Mouse (Mus musculus) heart, embryonic 16.5 days (tissue): ENCODE measurements around the gene Larp1. TPM values are rescaled to one million over a fixed set of nuclear protein-coding genes. Genes with fewer than 3 reads are reported as not detected.
A peak's percentile ranks its signal among the peaks of the same experiment; 100 is the strongest.

Experiments
- ATAC-seq: fragments of 200-750 bp; cut with Nextera tagmentation; replicated peaks from 2 replicates; pipeline ENCODE4 v1.8.0; 2017; ENCODE audit warnings: moderate number of reproducible peaks; ENCODE audit not compliant: insufficient read depth, low FRiP score; ENCODE audit errors: extremely low read depth
- H3K27ac ChIP-seq: fragments of 300-500 bp; sonication (generic); 2 replicates; pipeline ENCODE4 v1.5.1; 2014; ENCODE audit warnings: mild to moderate bottlenecking, low read length, control low read depth, moderate library complexity
- H3K27me3 ChIP-seq: fragments of 300-500 bp; sonication (generic); 2 replicates; pipeline ENCODE4 v1.6.1; 2014; ENCODE audit warnings: low read length, mixed read lengths; ENCODE audit not compliant: control insufficient read depth, insufficient read depth
- H3K36me3 ChIP-seq: fragments of 300-500 bp; sonication (generic); 2 replicates; pipeline ENCODE4 v1.6.1; 2014; ENCODE audit not compliant: control insufficient read depth, insufficient read depth
- H3K4me1 ChIP-seq: fragments of 300-500 bp; sonication (generic); 2 replicates; pipeline ENCODE4 v1.6.1; 2014; ENCODE audit warnings: low read length, mixed read lengths; ENCODE audit not compliant: control insufficient read depth, insufficient read depth
- H3K4me2 ChIP-seq: fragments of 300-500 bp; sonication (generic); 2 replicates; pipeline ENCODE4 v1.6.1; 2014; ENCODE audit warnings: low read depth, mild to moderate bottlenecking, control low read depth, low read length
- H3K4me3 ChIP-seq: fragments of 300-500 bp; sonication (generic); 2 replicates; pipeline ENCODE4 v1.5.1; 2014; ENCODE audit warnings: mild to moderate bottlenecking, control low read depth, low read length
- H3K9ac ChIP-seq: fragments of 300-500 bp; sonication (generic); 2 replicates; pipeline ENCODE4 v1.6.1; 2014; ENCODE audit warnings: low read length, control low read depth
- H3K9me3 ChIP-seq: fragments of 300-500 bp; sonication (generic); replicated peaks from 2 replicates; pipeline ENCODE4 v1.6.1; 2016; ENCODE audit warnings: low read length; ENCODE audit not compliant: control insufficient read depth
- WGBS: fragments of 180-500 bp; shearing (Covaris S2); extraction: QIAGEN DNeasy Blood & Tissue Kit; methylation state at CpG from one replicate; pipeline ENCODE4 v1.1.7; 2014; 5-methylcytosine and 5-hydroxymethylcytosine counted together
- polyA plus RNA-seq: library from polyadenylated mRNA; unstranded; fragments of >200 nt; fragmentation: Nextera tagmentation; extraction: Ambion mirVana; gene quantifications from 2 replicates; pipeline ENCODE4 v1.2.1, GENCODE M21; 2015

Larp1 gene
- polyA plus RNA-seq, 1 experiment from 2014 or later = 12.1 TPM

GRCm38 (mm10) chr11:58102581-58103343 is 93.9 kb downstream of the Larp1 start:
- peak overlapping the region; percentile 80 for H3K27ac ChIP-seq
- H3K9ac ChIP-seq = peak overlapping the region; percentile 69; the same call in 1 of the 2 replicates
- H3K4me2 ChIP-seq = peak overlapping the region; percentile 54
- 77% methylated on average over 9 of the region's 9 CpGs for WGBS
- peaks cover 17% of the 10 kb centered on the region for H3K4me1 ChIP-seq
- peak; percentile 6; the same call in 1 of the 2 replicates for ATAC-seq
- no peak overlapping the region for H3K4me3 ChIP-seq
- no peaks in the 10 kb centered on the region for H3K36me3 ChIP-seq
- no peaks in the 10 kb centered on the region for H3K9me3 ChIP-seq
- no peaks in the 10 kb centered on the region for H3K27me3 ChIP-seq

GRCm38 (mm10) chr11:58103344-58103653 is 94.4 kb downstream of the Larp1 start:
- no peaks in the 10 kb centered on the region for H3K36me3 ChIP-seq
- peak overlapping the region; percentile 54 for H3K4me2 ChIP-seq
- peak overlapping the region; percentile 80 for H3K27ac ChIP-seq
- no peaks in the 10 kb centered on the region for H3K9me3 ChIP-seq
- H3K4me3 ChIP-seq = peak overlapping the region; percentile 39
- H3K4me1 ChIP-seq = peaks cover 16% of the 10 kb centered on the region
- 58% methylated on average over 13 of the region's 13 CpGs for WGBS
- peak; percentile 11 for ATAC-seq
- peak overlapping the region; percentile 69 for H3K9ac ChIP-seq
- no peaks in the 10 kb centered on the region for H3K27me3 ChIP-seq

GRCm38 (mm10) chr11:58103697-58104306 is 94.9 kb downstream of the Larp1 start, which contains the start of gene Cnot8:
Gene Cnot8, plus strand, starts transcription at chr11:58104153.
- peak within 1 kb of the TSS; percentile 91 for H3K9ac ChIP-seq
- peak within 1 kb of the TSS; percentile 77 for H3K4me3 ChIP-seq
- peak within 1 kb of the TSS; percentile 84 for H3K27ac ChIP-seq
- peak; percentile 97 for ATAC-seq
- H3K36me3 ChIP-seq = no peaks in the 10 kb centered on the region
- WGBS = under 1% methylated on average over 55 of the region's 55 CpGs
- H3K4me2 ChIP-seq = peak within 1 kb of the TSS; percentile 66
- no peaks in the 10 kb centered on the region for H3K27me3 ChIP-seq
- no peaks in the 10 kb centered on the region for H3K9me3 ChIP-seq
- peaks cover 16% of the 10 kb centered on the region for H3K4me1 ChIP-seq

- WGBS = under 1% methylated on average over 24 of the region's 24 CpGs
- peak overlapping the region; percentile 77 for H3K4me3 ChIP-seq
- ATAC-seq = peak; percentile 16
- H3K27me3 ChIP-seq = no peaks in the 10 kb centered on the region
- H3K4me2 ChIP-seq = peak overlapping the region; percentile 66
- peak overlapping the region; percentile 84 for H3K27ac ChIP-seq
- H3K9me3 ChIP-seq = no peaks in the 10 kb centered on the region
- peaks cover 16% of the 10 kb centered on the region for H3K4me1 ChIP-seq
- no peaks in the 10 kb centered on the region for H3K36me3 ChIP-seq
- peak overlapping the region; percentile 91 for H3K9ac ChIP-seq
These were observed 95.5 kb downstream of the Larp1 start for GRCm38 (mm10) chr11:58104351-58104791.

- Histone ChIP-seq H3K4me1 (peaks cover 16% of the 10 kb centered on the region), H3K36me3 (peaks cover 20% of the 10 kb centered on the region), H3K4me3 (no peak overlapping the region), H3K27me3 (no peaks in the 10 kb centered on the region), H3K9me3 (no peaks in the 10 kb centered on the region), H3K27ac (no peak overlapping the region), H3K4me2 (no peak overlapping the region), H3K9ac (no peak overlapping the region)
- WGBS = 57% methylated on average over 3 of the region's 3 CpGs
- ATAC-seq = no peak
These were observed 98.1 kb downstream of the Larp1 start for GRCm38 (mm10) chr11:58107009-58107408.

GRCm38 (mm10) chr11:58107664-58108337 is 98.9 kb downstream of the Larp1 start:
- H3K27ac ChIP-seq = no peak overlapping the region
- no peaks in the 10 kb centered on the region for H3K27me3 ChIP-seq
- WGBS = 91% methylated on average over 4 of the region's 4 CpGs
- no peak overlapping the region for H3K4me3 ChIP-seq
- peaks cover 16% of the 10 kb centered on the region for H3K4me1 ChIP-seq
- ATAC-seq = no peak
- peaks cover 22% of the 10 kb centered on the region for H3K36me3 ChIP-seq
- H3K4me2 ChIP-seq = no peak overlapping the region
- H3K9ac ChIP-seq = no peak overlapping the region
- H3K9me3 ChIP-seq = no peaks in the 10 kb centered on the region

Other genes starting within 250 kb of the Larp1 start
- gene Sap30l, start 207.4 kb upstream of the Larp1 start, polyA plus RNA-seq = 5.7 and 7.6 TPM in 2 replicates
- gene Hand1, start 176.2 kb upstream of the Larp1 start, polyA plus RNA-seq = 7.9 and 9.7 TPM in 2 replicates
- not detected in 2 replicates for gene Gm12248, start 84.1 kb downstream of the Larp1 start, polyA plus RNA-seq
- 79.9 and 91.3 TPM in 2 replicates for gene Cnot8, start 95.1 kb downstream of the Larp1 start, polyA plus RNA-seq
- gene Gemin5, start 159.5 kb downstream of the Larp1 start, polyA plus RNA-seq = 11.5 and 12.4 TPM in 2 replicates
- 112 TPM in 2 replicates for gene Mrpl22, start 162.6 kb downstream of the Larp1 start, polyA plus RNA-seq
- 8.2 and 12.3 TPM in 2 replicates for gene Igtp, start 190.5 kb downstream of the Larp1 start, polyA plus RNA-seq
- 4.2 and 6.4 TPM in 2 replicates for gene Irgm2, start 190.6 kb downstream of the Larp1 start, polyA plus RNA-seq